Comparison of ENCODE assay signal across 11 mouse cellular contexts in the genomic region with DNA sequence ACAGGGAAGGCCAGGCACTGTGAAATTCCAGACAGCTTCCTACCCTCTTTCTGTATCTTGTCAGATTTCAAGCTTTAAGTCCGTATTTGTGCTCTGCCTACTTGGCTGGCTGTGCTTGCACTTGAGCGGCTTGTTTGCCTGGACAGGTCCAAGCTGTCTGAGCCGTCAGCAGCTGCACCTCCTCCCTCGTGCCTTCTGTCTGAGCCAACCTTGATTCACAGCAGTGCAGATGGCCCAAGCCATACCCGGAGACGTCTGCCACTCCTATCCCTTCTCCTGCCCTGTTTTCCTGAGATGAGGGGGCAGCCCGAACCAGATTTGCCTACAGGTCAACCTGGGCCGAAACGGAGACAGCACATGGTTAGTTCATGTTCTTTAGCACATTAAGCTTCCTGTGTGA. TPM values are rescaled to one million over a fixed set of nuclear protein-coding genes. Genes with fewer than 3 reads are reported as not detected.
A peak's percentile ranks its signal among the peaks of the same experiment; 100 is the strongest.
DNase-seq lines count a peak whose midpoint lies in the region; ATAC-seq lines count a peak whose summit lies in the region.
"Had no signal": no experiment of that assay in that cellular context is flagged by ENCODE, and none has a peak within 500 bp of the region (broad histone marks: within the 10 kb centered on the region; RNA-seq: fewer than 3 reads in every experiment).

No protein-coding gene starts in this region.

- no peak overlapping the region for H3K4me2 ChIP-seq in forebrain, embryonic 16.5 days (ENCODE audit: low read length)
- H3K4me2 ChIP-seq: liver, embryonic 12.5 days; midbrain, embryonic 13.5 days had no signal

- no peak overlapping the region for H3K9ac ChIP-seq in forebrain, embryonic 16.5 days (replicated peaks; ENCODE audit: low read depth, low read length)
- H3K9ac ChIP-seq: liver, embryonic 12.5 days; midbrain, embryonic 13.5 days had no signal

- ATAC-seq in frontal cortex, adult (ENCODE audit: low TSS enrichment): peak; percentile 58
- peak; percentile 72 for ATAC-seq in forebrain, embryonic 16.5 days
- ATAC-seq in monocyte, adult 5-6 weeks (replicated peaks; ENCODE audit: insufficient number of reproducible peaks, low FRiP score, low TSS enrichment, poor library complexity, severe bottlenecking): no peak
- ATAC-seq: liver, embryonic 12.5 days; midbrain, embryonic 13.5 days had no signal

- no peaks in the 10 kb centered on the region for H3K27me3 ChIP-seq in forebrain, embryonic 16.5 days (replicated peaks; ENCODE audit: control insufficient read depth, insufficient read depth, low read length)
- H3K27me3 ChIP-seq: liver, embryonic 12.5 days; midbrain, embryonic 13.5 days had no signal

- H3K4me3 ChIP-seq in forebrain, embryonic 16.5 days (replicated peaks; ENCODE audit: low read length): no peak overlapping the region
- H3K4me3 ChIP-seq: liver, embryonic 12.5 days; midbrain, embryonic 13.5 days had no signal

- WGBS in forebrain, embryonic 16.5 days: 49% methylated on average over 9 of the region's 9 CpGs

- H3K27ac ChIP-seq in forebrain, embryonic 16.5 days (ENCODE audit: low read length): no peak overlapping the region
- H3K27ac ChIP-seq: liver, embryonic 12.5 days; midbrain, embryonic 13.5 days had no signal

- peaks cover 15% of the 10 kb centered on the region for H3K4me1 ChIP-seq in forebrain, embryonic 16.5 days (replicated peaks; ENCODE audit: control insufficient read depth, insufficient read depth, low read length)

- H3K9me3 ChIP-seq in forebrain, embryonic 16.5 days (ENCODE audit: control insufficient read depth, low read length): no peaks in the 10 kb centered on the region
- H3K9me3 ChIP-seq: liver, embryonic 12.5 days; midbrain, embryonic 13.5 days had no signal

- DNase-seq in frontal cortex, postnatal 14 days (ENCODE audit: low spot score in 2 of 2): no peak
- DNase-seq in right cerebral cortex, adult 18-20 months: peak; percentile 89
- no peak for DNase-seq in right cerebral cortex, postnatal 14 days
- peak; percentile 53 to 87 for DNase-seq in right cerebral cortex, postnatal 36 days (ENCODE audit: low spot score in 2 of 2)
- no peak for DNase-seq in adrenal gland, postnatal 25 days
- DNase-seq: kidney, postnatal 14 days had no signal

- H3K36me3 ChIP-seq in forebrain, embryonic 16.5 days (ENCODE audit: control insufficient read depth, insufficient read depth): 0 out of 2 replicates have a peak, but pooled peaks cover 5% of the 10 kb centered on the region
- H3K36me3 ChIP-seq: liver, embryonic 12.5 days had no signal

RNA-seq across cellular contexts. Expression of gene Lrrc4, which starts 14.5 kb away (rescaled TPM):
- polyA plus RNA-seq in forebrain, embryonic 16.5 days (2015; fragmentation: Nextera tagmentation; extraction: Ambion mirVana): 7.4 and 8.4 TPM in 2 replicates
- 0.32 to 0.68 TPM in 2 of 3 replicates, not detected in the other for total RNA-seq in monocyte, adult 5-6 weeks (2017)
- total RNA-seq in adrenal gland, postnatal 25 days (2021): 3.5 and 3.7 TPM in 2 replicates

Comparison
In these comparisons a context has a peak if more than half of its experiments do, and no peak if none do; other contexts are left out.
1. DNase-seq: peak in right cerebral cortex, adult 18-20 months (single experiment) and right cerebral cortex, postnatal 36 days (2 of 2); none in frontal cortex, postnatal 14 days (0 of 2), right cerebral cortex, postnatal 14 days (single experiment) and adrenal gland, postnatal 25 days (single experiment).